Mouse (Mus musculus) kidney, embryonic 16.5 days (tissue): Measurements from ENCODE around the gene Dohh. TPM values are rescaled to one million over a fixed set of nuclear protein-coding genes. Genes with fewer than 3 reads are reported as not detected.

Experiments
- ATAC-seq: fragments of 200-750 bp; cut with Nextera tagmentation; 2 replicates; pipeline ENCODE4 v1.8.0; 2017; ENCODE audit warnings: moderate TSS enrichment; ENCODE audit not compliant: low FRiP score, low TSS enrichment
- H3K27ac ChIP-seq: fragments of 300-500 bp; sonication (generic); 2 replicates; pipeline ENCODE4 v1.5.1; 2014; ENCODE audit warnings: low read length
- H3K27me3 ChIP-seq: fragments of 300-500 bp; sonication (generic); 2 replicates; pipeline ENCODE4 v1.6.1; 2014; ENCODE audit warnings: low read length, control low read depth, mixed read lengths; ENCODE audit not compliant: insufficient read depth
- H3K36me3 ChIP-seq: fragments of 300-500 bp; sonication (generic); 2 replicates; pipeline ENCODE4 v1.6.1; 2014; ENCODE audit warnings: low read length, control low read depth, mixed read lengths; ENCODE audit not compliant: insufficient read depth
- H3K4me1 ChIP-seq: fragments of 300-500 bp; sonication (generic); 2 replicates; pipeline ENCODE4 v1.6.1; 2014; ENCODE audit warnings: low read length, control low read depth, mixed read lengths; ENCODE audit not compliant: insufficient read depth
- H3K4me2 ChIP-seq: fragments of 300-500 bp; sonication (generic); replicated peaks from 2 replicates; pipeline ENCODE4 v1.6.1; 2014; ENCODE audit warnings: low read depth, low read length
- H3K4me3 ChIP-seq: fragments of 300-500 bp; sonication (generic); 2 replicates; pipeline ENCODE4 v1.5.1; 2014; ENCODE audit warnings: mild to moderate bottlenecking, low read length
- H3K9ac ChIP-seq: fragments of 300-500 bp; sonication (generic); replicated peaks from 2 replicates; pipeline ENCODE4 v1.6.1; 2014; ENCODE audit warnings: low read length
- H3K9me3 ChIP-seq: fragments of 300-500 bp; sonication (generic); 2 replicates; pipeline ENCODE4 v1.6.1; 2016; ENCODE audit warnings: low read length, control low read depth
- WGBS: fragments of 180-500 bp; shearing (Covaris S2); extraction: QIAGEN DNeasy Blood & Tissue Kit; methylation state at CpG from one replicate; pipeline ENCODE4 v1.1.7; 2014; 5-methylcytosine and 5-hydroxymethylcytosine counted together
- polyA plus RNA-seq: library from polyadenylated mRNA; unstranded; fragments of >200 nt; fragmentation: Nextera tagmentation; extraction: Ambion mirVana; gene quantifications from 2 replicates; pipeline ENCODE4 v1.2.1, GENCODE M21; 2015

Dohh gene
- polyA plus RNA-seq, 1 experiment from 2014 or later: 104 TPM

- 2% methylated on average over 74 of the region's 79 CpGs for WGBS
- no peaks in the 10 kb centered on the region for H3K27me3 ChIP-seq
- H3K9ac ChIP-seq: peak within 1 kb of the TSS; percentile 83
- peak; percentile 80 for ATAC-seq
- H3K4me1 ChIP-seq: peaks cover 25% of the 10 kb centered on the region
- 0 out of 2 replicates have a peak within 1 kb of the TSS, but pooled peaks have one; percentile 25 for H3K27ac ChIP-seq
- no peaks in the 10 kb centered on the region for H3K36me3 ChIP-seq
- H3K4me3 ChIP-seq: peak within 1 kb of the TSS; percentile 79
- H3K9me3 ChIP-seq: no peaks in the 10 kb centered on the region
- H3K4me2 ChIP-seq: peak within 1 kb of the TSS; percentile 99
These were observed 27.0 kb upstream of the Dohh start, which contains the start of gene Mfsd12 for GRCm38 (mm10) chr10:81356991-81357844. Gene Mfsd12, plus strand, starts transcription at chr10:81357491.

GRCm38 (mm10) chr10:81358209-81358608, 26.0 kb upstream of the Dohh start:
- ATAC-seq: no peak
- H3K27me3 ChIP-seq: no peaks in the 10 kb centered on the region
- peak overlapping the region; percentile 99 for H3K4me2 ChIP-seq
- H3K9me3 ChIP-seq: no peaks in the 10 kb centered on the region
- H3K36me3 ChIP-seq: no peaks in the 10 kb centered on the region
- 43% methylated on average over 4 of the region's 4 CpGs for WGBS
- H3K9ac ChIP-seq: peak overlapping the region; percentile 83
- H3K4me1 ChIP-seq: peaks cover 30% of the 10 kb centered on the region
- H3K27ac ChIP-seq: 0 out of 2 replicates have a peak overlapping the region, but pooled peaks have one; percentile 25
- H3K4me3 ChIP-seq: peak overlapping the region; percentile 79

- Histone ChIP-seq H3K9me3 (no peaks in the 10 kb centered on the region), H3K27ac (0 out of 2 replicates have a peak overlapping the region, but pooled peaks have one; percentile 25), H3K4me2 (peak overlapping the region; percentile 99), H3K9ac (peak overlapping the region; percentile 83; the same call in 1 of the 2 replicates), H3K4me3 (peak overlapping the region; percentile 79; the same call in 1 of the 2 replicates), H3K4me1 (peaks cover 37% of the 10 kb centered on the region), H3K27me3 (peaks cover 6% of the 10 kb centered on the region), H3K36me3 (no peaks in the 10 kb centered on the region)
- 56% methylated on average over 1 of the region's 1 CpGs for WGBS
- no peak for ATAC-seq
These were observed 25.4 kb upstream of the Dohh start for GRCm38 (mm10) chr10:81358841-81359240.

- H3K4me2 ChIP-seq: no peak overlapping the region
- 61% methylated on average over 8 of the region's 8 CpGs for WGBS
- no peaks in the 10 kb centered on the region for H3K36me3 ChIP-seq
- no peak overlapping the region for H3K9ac ChIP-seq
- no peak overlapping the region for H3K27ac ChIP-seq
- H3K27me3 ChIP-seq: peaks cover 13% of the 10 kb centered on the region
- H3K4me3 ChIP-seq: no peak overlapping the region
- H3K9me3 ChIP-seq: no peaks in the 10 kb centered on the region
- H3K4me1 ChIP-seq: peaks cover 55% of the 10 kb centered on the region
- ATAC-seq: no peak
These were observed 23.5 kb upstream of the Dohh start for GRCm38 (mm10) chr10:81360721-81361120.

GRCm38 (mm10) chr10:81362336-81362949, 21.8 kb upstream of the Dohh start:
- Histone ChIP-seq H3K9ac (no peak overlapping the region), H3K36me3 (peaks cover 11% of the 10 kb centered on the region), H3K27ac (no peak overlapping the region), H3K4me2 (no peak overlapping the region), H3K4me1 (peaks cover 47% of the 10 kb centered on the region), H3K9me3 (no peaks in the 10 kb centered on the region), H3K4me3 (no peak overlapping the region), H3K27me3 (peaks cover 13% of the 10 kb centered on the region)
- ATAC-seq: no peak
- WGBS: 69% methylated on average over 12 of the region's 12 CpGs

- H3K36me3 ChIP-seq: peaks cover 23% of the 10 kb centered on the region
- WGBS: 10% methylated on average over 50 of the region's 54 CpGs
- peak; percentile 16 for ATAC-seq
- H3K27me3 ChIP-seq: peaks cover 13% of the 10 kb centered on the region
- H3K4me1 ChIP-seq: peaks cover 36% of the 10 kb centered on the region
- no peak overlapping the region for H3K27ac ChIP-seq
- no peaks in the 10 kb centered on the region for H3K9me3 ChIP-seq
- H3K4me3 ChIP-seq: peak overlapping the region; percentile 44
- peak overlapping the region; percentile 59 for H3K9ac ChIP-seq
- peak overlapping the region; percentile 71 for H3K4me2 ChIP-seq
These were observed 20.5 kb upstream of the Dohh start for GRCm38 (mm10) chr10:81363436-81364346.

- WGBS: 6% methylated on average over 28 of the region's 28 CpGs
- Histone ChIP-seq H3K4me2 (peak overlapping the region; percentile 71), H3K27ac (no peak overlapping the region), H3K4me3 (peak overlapping the region; percentile 44), H3K27me3 (peaks cover 13% of the 10 kb centered on the region), H3K9me3 (no peaks in the 10 kb centered on the region), H3K36me3 (peaks cover 33% of the 10 kb centered on the region), H3K4me1 (peaks cover 30% of the 10 kb centered on the region), H3K9ac (peak overlapping the region; percentile 59)
- no peak for ATAC-seq
These were observed 19.6 kb upstream of the Dohh start for GRCm38 (mm10) chr10:81364666-81365065.

GRCm38 (mm10) chr10:81365073-81365472, 19.2 kb upstream of the Dohh start:
- Histone ChIP-seq H3K4me1 (peaks cover 30% of the 10 kb centered on the region), H3K9me3 (no peaks in the 10 kb centered on the region), H3K4me2 (peak overlapping the region; percentile 71; the same call in 1 of the 2 replicates), H3K4me3 (no peak overlapping the region), H3K9ac (no peak overlapping the region), H3K36me3 (peaks cover 37% of the 10 kb centered on the region), H3K27ac (no peak overlapping the region), H3K27me3 (peaks cover 13% of the 10 kb centered on the region)
- WGBS: 34% methylated on average over 4 of the region's 4 CpGs
- ATAC-seq: no peak
